Mouse (Mus musculus): ENCODE data around the gene Olfr463. TPM values are rescaled to one million over a fixed set of nuclear protein-coding genes. Genes with fewer than 3 reads are reported as not detected.
"Not testable (repeated sequence)": the region's sequence is repeated elsewhere in the genome, so short reads cannot be mapped to it uniquely, and the experiment has no call there.

Olfr463 gene
- total RNA-seq (2015) (not detected in 2 replicates), total RNA-seq (2017) (not detected in 2 replicates)

GRCm38 (mm10) chr11:87897287-87897686, at the start of gene Olfr463:
TSS of gene Olfr463 (minus strand) at chr11:87897387.
- no peak for ATAC-seq (replicated peaks; ENCODE audit: poor library complexity)

DNA sequence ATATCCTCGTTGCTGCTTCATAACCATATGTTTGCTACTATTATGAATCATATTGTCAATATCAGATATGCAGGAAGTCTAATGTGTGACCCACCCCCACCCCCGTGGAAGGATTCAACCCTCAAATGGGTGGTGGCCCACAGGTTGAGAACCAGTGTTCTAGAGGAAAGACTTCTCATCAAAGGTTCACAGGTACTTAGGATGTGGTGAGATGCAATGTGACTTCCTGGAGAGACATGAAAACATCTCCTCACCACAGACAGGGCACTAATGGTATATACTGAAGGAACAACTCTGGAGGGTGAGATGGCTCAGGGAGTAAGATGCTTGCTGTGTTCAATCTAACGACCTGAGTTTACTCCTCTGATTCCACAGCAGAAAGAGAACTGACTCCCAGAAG, 38.3 kb upstream of the Olfr463 start:
- no peak for ATAC-seq (replicated peaks; ENCODE audit: poor library complexity)

DNA sequence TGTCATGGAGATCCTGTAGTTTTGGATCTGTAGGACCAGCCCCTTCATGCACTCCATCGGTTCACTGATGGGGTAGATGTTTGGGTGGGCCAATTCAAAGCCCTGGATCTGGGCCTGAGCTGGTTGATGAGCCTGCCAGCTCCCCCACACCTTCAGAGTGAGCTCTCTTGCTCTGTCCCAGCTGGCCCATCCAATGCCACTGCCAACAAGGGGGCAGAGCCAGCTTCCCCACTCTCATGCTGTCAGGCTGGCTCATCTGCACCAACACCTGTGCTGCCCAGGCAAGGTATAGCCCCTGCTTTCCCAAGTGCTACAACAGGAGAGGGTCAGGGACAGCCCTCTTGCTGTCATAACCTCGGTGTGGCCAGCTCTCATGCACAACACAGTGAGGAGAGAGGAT, 36.5 kb upstream of the Olfr463 start:
- ATAC-seq (replicated peaks; ENCODE audit: poor library complexity): no peak

GRCm38 (mm10) chr11:87930348-87930747, 33.2 kb upstream of the Olfr463 start:
- ATAC-seq (replicated peaks; ENCODE audit: poor library complexity): no peak

DNA sequence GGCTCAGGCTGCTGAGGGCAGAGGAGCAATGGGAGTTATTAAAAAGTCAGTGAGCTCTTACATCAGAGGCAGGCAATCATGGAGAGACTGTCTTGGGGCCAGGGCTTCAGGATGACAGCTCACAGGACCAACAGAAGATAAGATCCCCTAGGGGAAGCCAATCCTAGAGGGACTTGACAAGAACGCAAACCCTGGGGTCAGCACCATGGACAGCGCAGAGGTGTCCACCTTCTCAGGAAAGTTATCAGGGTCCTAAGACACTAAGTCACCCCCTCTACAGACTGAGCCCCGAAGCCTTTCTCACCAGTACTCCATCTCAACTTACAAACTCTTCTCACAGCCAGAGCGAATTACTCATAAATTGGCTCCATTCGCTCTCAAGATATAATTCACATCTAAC, 23.8 kb upstream of the Olfr463 start, which contains the start of gene Olfr464:
TSS of gene Olfr464 (minus strand) at position 2 of the 400 bp plus-strand sequence.
- 0 out of 2 replicates have a peak, but pooled peaks have one; percentile 14 for ATAC-seq (replicated peaks; ENCODE audit: poor library complexity)

DNA sequence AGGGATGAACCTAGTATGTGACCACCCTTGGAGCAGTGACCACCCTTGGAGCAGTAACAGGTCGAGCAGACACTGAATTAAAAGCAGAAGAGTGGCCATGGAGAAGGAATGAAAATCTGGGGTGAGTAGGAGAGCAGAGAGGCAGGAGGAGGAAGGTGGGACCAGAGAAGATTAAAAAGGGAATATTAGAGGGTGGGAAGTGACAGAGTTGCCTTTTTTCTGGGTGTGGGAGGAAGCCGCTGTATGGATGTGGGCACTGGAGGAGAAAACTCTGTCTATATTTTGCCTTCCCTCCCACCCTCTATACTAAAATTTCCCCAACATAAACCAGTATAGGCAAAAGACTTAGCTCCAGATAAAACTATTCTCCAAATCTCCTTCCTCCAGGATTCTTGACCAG, 23.1 kb upstream of the Olfr463 start:
- ATAC-seq (replicated peaks; ENCODE audit: poor library complexity): no peak

DNA sequence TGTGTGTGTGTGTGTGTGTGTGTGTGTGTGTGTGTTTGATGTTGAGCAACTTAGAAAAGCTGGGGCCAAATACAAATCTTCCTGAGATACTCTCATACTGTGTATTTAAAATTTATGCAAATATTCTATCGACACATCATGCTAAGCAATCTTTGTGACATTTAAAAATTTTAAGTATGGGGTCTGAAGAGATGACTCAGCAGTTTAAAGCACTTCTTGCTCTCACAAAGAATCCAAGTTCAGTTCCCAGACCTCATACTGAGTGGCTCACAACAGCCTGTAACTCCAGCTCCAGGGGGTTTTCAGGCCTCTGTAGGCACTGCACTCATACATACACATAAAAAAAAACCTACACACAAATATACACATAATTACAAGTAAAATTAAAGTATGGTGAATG, 18.8 kb upstream of the Olfr463 start:
- ATAC-seq (replicated peaks; ENCODE audit: poor library complexity): no peak

- ATAC-seq (replicated peaks; ENCODE audit: poor library complexity): no peak
Observed at GRCm38 (mm10) chr11:87904331-87904730, 7.1 kb upstream of the Olfr463 start.

GRCm38 (mm10) chr11:87892168-87892567, 5.0 kb downstream of the Olfr463 start, which contains the start of gene Olfr462:
TSS of gene Olfr462 (minus strand) at chr11:87892268.
- no peak for ATAC-seq (replicated peaks; ENCODE audit: poor library complexity)

- ATAC-seq (replicated peaks; ENCODE audit: poor library complexity): no peak
Observed at GRCm38 (mm10) chr11:87884856-87885255, 12.3 kb downstream of the Olfr463 start.

DNA sequence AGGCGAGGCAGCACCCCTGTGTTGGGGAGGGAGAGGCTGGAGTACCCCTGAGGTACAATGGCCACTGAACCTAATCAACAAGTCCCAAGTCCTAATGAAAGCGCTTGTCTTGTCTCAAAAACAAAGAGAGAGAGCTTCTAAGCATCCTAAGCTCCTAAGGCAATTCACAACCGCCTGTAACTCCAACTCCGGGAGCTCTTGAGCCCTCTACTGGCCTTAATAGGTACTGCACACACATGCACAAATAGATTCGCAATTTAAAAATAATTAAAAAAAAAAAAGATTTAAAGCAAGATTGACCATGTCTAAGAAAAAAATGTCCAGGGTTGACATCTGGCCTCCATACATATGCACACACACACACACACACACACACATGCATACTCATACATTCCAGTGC, 13.7 kb downstream of the Olfr463 start:
- ATAC-seq (replicated peaks; ENCODE audit: poor library complexity): no peak

DNA sequence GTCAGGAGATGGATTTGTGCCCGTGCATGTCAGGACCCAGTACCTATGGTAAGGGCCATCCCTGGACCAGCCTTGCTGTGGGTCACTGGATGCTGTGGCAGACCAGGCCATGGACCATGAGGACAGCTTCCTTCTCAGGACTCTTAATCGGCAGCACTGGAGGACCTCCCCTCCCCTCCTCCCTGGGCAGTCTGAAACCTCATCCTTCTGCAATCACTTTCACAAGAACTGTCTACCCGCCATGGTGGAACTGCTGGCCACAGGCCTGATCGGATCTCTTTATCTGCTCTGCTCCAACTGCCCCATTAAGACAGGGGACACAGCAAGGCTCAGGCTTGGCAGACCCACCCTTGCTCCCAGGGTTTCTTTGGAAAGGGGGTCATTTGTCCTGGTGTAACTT, 15.5 kb downstream of the Olfr463 start:
- 0 out of 2 replicates have a peak, but pooled peaks have one; percentile 23 for ATAC-seq (replicated peaks; ENCODE audit: poor library complexity)

GRCm38 (mm10) chr11:87879826-87880225, 17.4 kb downstream of the Olfr463 start:
- ATAC-seq (replicated peaks; ENCODE audit: poor library complexity): no peak

DNA sequence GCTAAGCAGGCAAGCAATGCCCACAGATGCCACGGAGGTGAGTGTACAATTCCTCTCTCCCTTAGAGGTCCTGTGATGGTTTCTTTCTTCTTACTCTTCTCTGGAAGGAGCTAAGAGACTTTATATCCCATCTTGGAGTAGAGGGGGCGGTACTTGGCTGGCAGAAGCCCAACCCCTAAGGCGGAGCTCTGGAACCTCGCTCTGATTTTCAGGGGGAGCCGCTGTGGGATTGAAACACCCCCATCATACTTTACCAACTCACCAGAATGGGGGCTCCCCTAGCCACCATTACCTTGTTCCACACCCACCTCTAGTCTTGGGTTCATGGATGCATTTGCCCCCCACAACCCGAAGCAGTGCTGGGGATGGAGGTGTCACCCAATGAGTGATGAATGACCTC, 21.8 kb downstream of the Olfr463 start, which contains the start of gene Epx:
TSS of gene Epx (minus strand) at position 101 of the 400 bp plus-strand sequence.
- ATAC-seq (replicated peaks; ENCODE audit: poor library complexity): no peak

GRCm38 (mm10) chr11:87871766-87872165, 25.4 kb downstream of the Olfr463 start:
- no peak for ATAC-seq (replicated peaks; ENCODE audit: poor library complexity)

DNA sequence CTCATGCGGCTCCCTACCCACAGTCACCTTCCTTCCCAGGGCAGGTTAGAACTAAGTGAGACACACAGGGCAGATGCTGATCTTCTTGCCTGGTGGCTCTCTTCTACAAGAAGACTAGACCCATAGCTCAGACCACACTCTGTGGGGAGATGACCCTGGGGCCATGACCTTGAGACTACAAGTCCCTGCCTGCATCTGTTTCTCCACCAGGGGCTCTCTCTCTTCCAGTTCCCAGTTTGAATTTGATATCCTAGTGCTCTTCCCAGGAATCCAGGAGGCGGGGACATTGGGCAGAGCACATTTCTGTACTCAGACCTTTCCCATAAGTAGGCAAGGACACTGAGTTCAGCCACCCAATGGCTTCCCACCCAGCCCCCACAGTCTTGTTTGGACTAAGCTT, 27.1 kb downstream of the Olfr463 start:
- ATAC-seq (replicated peaks; ENCODE audit: poor library complexity): no peak

- ATAC-seq (replicated peaks; ENCODE audit: poor library complexity): not testable (repeated sequence)
Observed at GRCm38 (mm10) chr11:87866891-87867290, 30.3 kb downstream of the Olfr463 start.

DNA sequence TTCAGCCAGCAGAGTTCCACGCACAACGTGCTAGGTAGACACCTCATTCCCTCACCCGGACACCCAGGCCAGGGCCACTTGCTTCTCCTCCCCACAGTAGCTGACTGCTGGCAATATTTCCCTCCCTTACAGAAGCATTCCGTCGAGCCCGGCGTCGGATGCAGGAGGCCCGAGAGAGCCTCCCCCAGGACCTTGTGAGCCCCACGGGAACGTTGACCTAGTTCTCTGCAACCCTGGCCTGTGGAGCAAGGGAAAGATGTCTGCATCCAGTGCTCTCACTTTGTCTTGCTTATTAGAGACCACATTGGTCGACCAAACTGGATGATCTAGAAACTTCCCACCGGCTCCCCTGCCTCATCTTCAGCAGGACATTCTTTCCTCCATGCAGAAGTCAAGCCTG, 34.4 kb downstream of the Olfr463 start:
- no peak for ATAC-seq (replicated peaks; ENCODE audit: poor library complexity)

DNA sequence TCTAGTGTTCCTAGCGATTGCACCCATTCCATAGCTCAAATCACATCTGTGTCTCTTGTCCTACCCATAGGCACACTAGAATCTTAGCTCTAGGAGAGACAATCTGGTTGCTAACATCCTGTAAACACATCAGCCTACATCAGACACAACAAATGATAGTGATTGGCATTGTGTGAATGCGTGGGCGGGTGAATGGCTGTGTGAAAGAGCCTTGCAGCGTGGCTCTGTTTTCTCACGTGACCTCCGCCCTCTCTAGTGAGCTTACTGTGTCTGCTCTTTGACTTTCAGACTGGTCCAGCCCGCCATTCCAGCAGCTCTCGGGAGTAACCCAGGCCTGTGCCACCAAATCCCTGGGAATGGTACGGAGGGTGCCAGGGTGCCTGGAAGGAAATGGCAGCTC, 36.8 kb downstream of the Olfr463 start:
- no peak for ATAC-seq (replicated peaks; ENCODE audit: poor library complexity)

GRCm38 (mm10) chr11:87859273-87859672, 37.9 kb downstream of the Olfr463 start:
- no peak for ATAC-seq (replicated peaks; ENCODE audit: poor library complexity)

GRCm38 (mm10) chr11:87854550-87854949, 42.6 kb downstream of the Olfr463 start:
- ATAC-seq (replicated peaks; ENCODE audit: poor library complexity): no peak

DNA sequence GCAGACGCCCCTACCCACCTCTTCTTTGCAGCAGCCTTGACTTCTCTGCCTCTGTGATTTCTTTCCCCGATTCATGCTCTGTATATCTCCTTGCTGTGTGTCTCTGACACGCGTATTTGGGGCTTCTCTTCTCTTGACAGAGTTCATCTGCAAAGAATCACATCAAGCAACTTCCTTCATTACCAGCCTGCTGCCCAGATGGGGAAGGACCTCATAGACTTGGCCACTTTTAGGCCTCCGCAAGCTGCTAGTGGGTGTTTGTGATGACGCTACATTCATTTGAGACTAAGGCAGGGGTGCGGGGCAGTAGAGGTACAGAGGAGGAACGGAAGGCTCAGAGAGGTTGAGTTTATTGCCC, 43.6 kb downstream of the Olfr463 start:
- peak; percentile 20; the same call in 1 of the 2 replicates for ATAC-seq (replicated peaks; ENCODE audit: poor library complexity)

Data from megakaryocyte progenitor cell, adult 5-6 weeks (primary cell).